Mouse (Mus musculus) monocyte, adult 5-6 weeks (primary cell): ENCODE measurements around the gene Asb16. TPM values are rescaled to one million over a fixed set of nuclear protein-coding genes. Genes with fewer than 3 reads are reported as not detected.

Experiments
- ATAC-seq: fragments of 153-309, 156-312 bp; replicated peaks from 2 replicates; pipeline ENCODE4 v1.8.0; 2017; ENCODE audit warnings: mild to moderate bottlenecking; ENCODE audit not compliant: low TSS enrichment, insufficient number of reproducible peaks, severe bottlenecking, poor library complexity, low FRiP score
- total RNA-seq: library from RNA; stranded (forward); fragments of 200-1000, 200-491, 200-594 nt; gene quantifications from 3 replicates; pipeline ENCODE4 v1.2.3, GENCODE M21; 2017

Gene Asb16
- total RNA-seq, 1 experiment from 2014 or later, result not detected

GRCm38 (mm10) chr11:102318576-102319409, 50.2 kb downstream of the Asb16 start:
- ATAC-seq, result no peak

GRCm38 (mm10) chr11:102319410-102319792, 50.9 kb downstream of the Asb16 start, which contains the start of gene Ubtf:
Ubtf (minus strand) TSS chr11:102319742.
- peak; percentile 29 for ATAC-seq

GRCm38 (mm10) chr11:102319941-102320685, 51.6 kb downstream of the Asb16 start:
- 0 out of 2 replicates have a peak, but pooled peaks have one; percentile 32 for ATAC-seq

GRCm38 (mm10) chr11:102320686-102321005, 52.1 kb downstream of the Asb16 start:
- no peak for ATAC-seq

- ATAC-seq, result no peak
These were observed 53.4 kb downstream of the Asb16 start for GRCm38 (mm10) chr11:102321931-102322330.

- ATAC-seq, result no peak
These were observed 55.0 kb downstream of the Asb16 start for GRCm38 (mm10) chr11:102323516-102323915.

- ATAC-seq, result no peak
These were observed 58.7 kb downstream of the Asb16 start for GRCm38 (mm10) chr11:102327250-102327649.

- no peak for ATAC-seq
These were observed 59.3 kb downstream of the Asb16 start for GRCm38 (mm10) chr11:102327839-102328238.

Other genes with a start within 250 kb of the Asb16 start
- gene Mpp3, start 240.3 kb upstream of the Asb16 start, total RNA-seq, result not detected in 3 replicates
- 2.0 to 8.0 TPM (median 3.3 TPM) in 3 replicates for gene Cd300lg, start 227.2 kb upstream of the Asb16 start, total RNA-seq
- not detected in 3 replicates for gene Mpp2, start 180.2 kb upstream of the Asb16 start, total RNA-seq
- gene Ppy, start 167.4 kb upstream of the Asb16 start, total RNA-seq, result not detected in 3 replicates
- gene Pyy, start 160.9 kb upstream of the Asb16 start, total RNA-seq, result not detected in 3 replicates
- not detected in 3 replicates for gene Nags, start 123.2 kb upstream of the Asb16 start, total RNA-seq
- 3.1 to 9.5 TPM (median 5.5 TPM) in 3 replicates for gene Tmem101, start 112.3 kb upstream of the Asb16 start, total RNA-seq
- gene Lsm12, start 83.4 kb upstream of the Asb16 start, total RNA-seq, result 26.7 to 93.0 TPM (median 26.9 TPM) in 3 replicates
- gene G6pc3, start 79.1 kb upstream of the Asb16 start, total RNA-seq, result 6.1 to 10.7 TPM (median 9.1 TPM) in 3 replicates
- gene Hdac5, start 38.6 kb upstream of the Asb16 start, total RNA-seq, result 46.5 to 54.0 TPM (median 51.7 TPM) in 3 replicates
- not detected in 3 replicates for gene BC030867, start 19.9 kb upstream of the Asb16 start, total RNA-seq
- gene Tmub2, start 16.2 kb downstream of the Asb16 start, total RNA-seq, result 25.7 to 34.3 TPM (median 26.5 TPM) in 3 replicates
- 29.9 to 43.6 TPM (median 29.9 TPM) in 3 replicates for gene Atxn7l3, start 27.9 kb downstream of the Asb16 start, total RNA-seq
- gene Ubtf, start 51.0 kb downstream of the Asb16 start, total RNA-seq, result 160 to 166 TPM (median 161 TPM) in 3 replicates
- 2.2 to 10.4 TPM (median 8.0 TPM) in 3 replicates for gene Slc4a1, start 97.5 kb downstream of the Asb16 start, total RNA-seq
- gene Rundc3a, start 124.7 kb downstream of the Asb16 start, total RNA-seq, result 4.8 TPM in 1 of 3 replicates, not detected in the others
- 20.2 to 30.1 TPM (median 25.0 TPM) in 3 replicates for gene Slc25a39, start 139.2 kb downstream of the Asb16 start, total RNA-seq
- 62.3 to 97.9 TPM (median 97.8 TPM) in 3 replicates for gene Grn, start 161.6 kb downstream of the Asb16 start, total RNA-seq
- not detected in 3 replicates for gene Fam171a2, start 178.9 kb downstream of the Asb16 start, total RNA-seq
- gene Itga2b, start 201.4 kb downstream of the Asb16 start, total RNA-seq, result 50.3 to 142 TPM (median 82.3 TPM) in 3 replicates